Mouse (Mus musculus): ENCODE measurements around the gene Ppp1r8.

The Ppp1r8 gene

GRCm38 (mm10) chr4:132778562-132779201 lies 64.3 kb downstream of the Ppp1r8 start:
- no peak for ATAC-seq (ENCODE audit: low TSS enrichment)
